Comparison of ENCODE assay signal across 9 mouse cellular contexts in genomic region chr2:52623921-52624404, GRCm38 (mm10). TPM values are rescaled to one million over a fixed set of nuclear protein-coding genes. Genes with fewer than 3 reads are reported as not detected.
DNase-seq lines count a peak whose midpoint lies in the region; ATAC-seq and TF ChIP-seq lines count a peak whose summit lies in the region.
"Had no signal": no experiment of that assay in that cellular context is flagged by ENCODE, and none has a peak within 500 bp of the region (broad histone marks: within the 10 kb centered on the region; RNA-seq: fewer than 3 reads in every experiment).

No protein-coding gene starts in this region.

- no peak overlapping the region for H3K4me2 ChIP-seq in heart, embryonic 13.5 days
- no peak overlapping the region for H3K4me2 ChIP-seq in forebrain, embryonic 12.5 days
- H3K4me2 ChIP-seq in kidney, postnatal 0 days (ENCODE audit: low read length): no peak overlapping the region

- no peaks in the 10 kb centered on the region for H3K9me3 ChIP-seq in heart, embryonic 13.5 days
- no peaks in the 10 kb centered on the region for H3K9me3 ChIP-seq in forebrain, embryonic 12.5 days
- no peaks in the 10 kb centered on the region for H3K9me3 ChIP-seq in kidney, postnatal 0 days (replicated peaks; ENCODE audit: low read length)

- H3K9ac ChIP-seq in heart, embryonic 13.5 days: peak overlapping the region; percentile 28; the same call in 1 of the 2 replicates
- no peak overlapping the region for H3K9ac ChIP-seq in forebrain, embryonic 12.5 days
- no peak overlapping the region for H3K9ac ChIP-seq in kidney, postnatal 0 days (ENCODE audit: low read depth, low read length)

- H3K27me3 ChIP-seq in heart, embryonic 13.5 days (replicated peaks): no peaks in the 10 kb centered on the region
- no peaks in the 10 kb centered on the region for H3K27me3 ChIP-seq in forebrain, embryonic 12.5 days
- no peaks in the 10 kb centered on the region for H3K27me3 ChIP-seq in kidney, postnatal 0 days (ENCODE audit: insufficient read depth, low read length)

- intact Hi-C loops in heart, postnatal 10 days (cut with DNase I): no loop called here

- TF ChIP-seq CTCF in kidney, postnatal 0 days (IDR thresholded peaks at IDR 0.05; ENCODE audit: low read depth): no peak

- peak overlapping the region; percentile 80 for H3K27ac ChIP-seq in heart, embryonic 13.5 days (replicated peaks)
- peak overlapping the region; percentile 10 for H3K27ac ChIP-seq in forebrain, embryonic 12.5 days
- 0 out of 2 replicates have a peak overlapping the region, but pooled peaks have one; percentile 42 for H3K27ac ChIP-seq in kidney, postnatal 0 days

- H3K36me3 ChIP-seq in heart, embryonic 13.5 days: no peaks in the 10 kb centered on the region
- H3K36me3 ChIP-seq in forebrain, embryonic 12.5 days (replicated peaks): no peaks in the 10 kb centered on the region
- no peaks in the 10 kb centered on the region for H3K36me3 ChIP-seq in kidney, postnatal 0 days (ENCODE audit: insufficient read depth, low read length)

- no peak for ATAC-seq in heart, embryonic 13.5 days (ENCODE audit: extremely low read depth, insufficient number of reproducible peaks, low FRiP score, low TSS enrichment)
- ATAC-seq in forebrain, embryonic 12.5 days (ENCODE audit: low FRiP score): peak; percentile 62
- peak; percentile 41; the same call in 1 of the 2 replicates for ATAC-seq in kidney, postnatal 0 days (replicated peaks; ENCODE audit: low FRiP score, low read depth)

- DNase-seq in heart, postnatal 10 days: no peak
- DNase-seq in Muller cell, postnatal 12 days (ENCODE audit: inconsistent ontology term): peak; percentile 66
- DNase-seq in kidney, postnatal 0 days (ENCODE audit: low spot score): peak; percentile 47
- no peak for DNase-seq in layer of hippocampus, adult 11-12 months (ENCODE audit: low spot score)
- DNase-seq in spleen, postnatal 10 days (ENCODE audit: low spot score in 2 of 2): no peak
- DNase-seq in adrenal gland, adult 2 months: no peak

- no peak overlapping the region for H3K4me3 ChIP-seq in heart, embryonic 13.5 days
- no peak overlapping the region for H3K4me3 ChIP-seq in forebrain, embryonic 12.5 days (replicated peaks)
- no peak overlapping the region for H3K4me3 ChIP-seq in kidney, postnatal 0 days (replicated peaks; ENCODE audit: low read depth, low read length)
- H3K4me3 ChIP-seq: myocyte had no signal

- 36% methylated on average over 7 of the region's 7 CpGs for WGBS in heart, embryonic 13.5 days
- WGBS in forebrain, embryonic 12.5 days: 26% methylated on average over 7 of the region's 7 CpGs
- whole genome bisulfite sequencing in kidney, postnatal 0 days: 31% methylated on average over 7 of the region's 7 CpGs

- H3K4me1 ChIP-seq in heart, embryonic 13.5 days: peaks cover 27% of the 10 kb centered on the region
- H3K4me1 ChIP-seq in forebrain, embryonic 12.5 days: peaks cover 16% of the 10 kb centered on the region; the same call in 1 of the 2 replicates
- peaks cover 16% of the 10 kb centered on the region; the same call in 1 of the 2 replicates for H3K4me1 ChIP-seq in kidney, postnatal 0 days (replicated peaks; ENCODE audit: insufficient read depth, low read length)

RNA-seq across cellular contexts. Expression of gene Cacnb4, which starts 52.7 kb away (rescaled TPM):
- 0.34 and 0.41 TPM in 2 replicates for polyA plus RNA-seq in heart, embryonic 13.5 days (2015; fragmentation: Nextera tagmentation; extraction: Ambion mirVana)
- under 1 TPM; 0.74 to 0.96 TPM for total RNA-seq in heart, postnatal 10 days (2021)
- 4.1 and 6.1 TPM in 2 replicates for polyA plus RNA-seq in forebrain, embryonic 12.5 days (2016; fragmentation: Nextera tagmentation; extraction: Ambion mirVana)
- 1.4 and 2.0 TPM in 2 replicates for polyA plus RNA-seq in kidney, postnatal 0 days (2015; fragmentation: Nextera tagmentation; extraction: Ambion mirVana)
- total RNA-seq in adrenal gland, adult 2 months (2021): under 1 TPM; 0.20 to 0.28 TPM
- polyA plus RNA-seq in adrenal gland, adult 2 months (2012; rRNA removed): 0.03 TPM in 1 of 2 replicates, not detected in the other

Comparison
In these comparisons a context has a peak if more than half of its experiments do, and no peak if none do; other contexts are left out.
1. H3K27ac ChIP-seq: peak in every context shown above with its lines; median percentile 80 in heart, embryonic 13.5 days; 42 in kidney, postnatal 0 days; 10 in forebrain, embryonic 12.5 days.
2. DNase-seq: peak in Muller cell, postnatal 12 days (single experiment) and kidney, postnatal 0 days (single experiment); none in heart, postnatal 10 days (0 of 2), layer of hippocampus, adult 11-12 months (single experiment), spleen, postnatal 10 days (0 of 2) and adrenal gland, adult 2 months (single experiment).